Mouse (Mus musculus): ENCODE data around the gene Mier2.

DNA sequence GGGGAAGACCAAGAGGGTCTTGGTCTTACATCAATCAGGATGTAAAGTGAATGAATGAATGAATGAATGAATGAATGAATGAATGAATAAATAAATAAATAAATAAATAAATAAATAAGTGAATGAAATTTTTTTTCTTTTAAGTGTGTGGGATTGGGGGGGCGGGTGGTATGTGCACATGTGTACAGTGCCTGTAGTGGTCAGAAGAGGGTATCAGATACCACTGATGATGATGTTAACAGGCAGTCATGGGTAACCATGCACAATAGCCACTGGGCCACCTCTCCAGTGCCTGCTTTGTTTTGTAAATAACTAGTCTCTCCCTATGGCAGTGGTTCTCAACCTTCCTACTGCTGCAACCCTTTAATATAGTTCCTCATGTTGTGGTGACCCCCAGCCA, 30.6 kb downstream of the Mier2 start:
- TF ChIP-seq TCF12 (IDR thresholded peaks at IDR 0.05; ENCODE audit: insufficient read depth, poor library complexity, severe bottlenecking), result no peak
- TF ChIP-seq POLR2A (IDR thresholded peaks at IDR 0.05; ENCODE audit: insufficient read length, low read depth), result no peak
- TF ChIP-seq MAX (IDR thresholded peaks at IDR 0.05; ENCODE audit: low read depth), result no peak
- TF ChIP-seq CEBPB (IDR thresholded peaks at IDR 0.05; ENCODE audit: insufficient read depth, poor library complexity, severe bottlenecking), result no peak
- no peak for TF ChIP-seq MYOG (IDR thresholded peaks at IDR 0.05; ENCODE audit: control insufficient read depth in 1 of 3, insufficient read depth in 1 of 3, insufficient read length in 2 of 3, low read depth in 2 of 3)
- no peak for TF ChIP-seq REST (IDR thresholded peaks at IDR 0.05; ENCODE audit: insufficient read depth, insufficient read length)
- TF ChIP-seq POLR2AphosphoS2 (IDR thresholded peaks at IDR 0.05; ENCODE audit: insufficient read length, low read depth), result no peak
- TF ChIP-seq USF1 (IDR thresholded peaks at IDR 0.05; ENCODE audit: low read depth), result no peak
